Mouse (Mus musculus) lung, postnatal 14 days (tissue): ENCODE results near the gene Gm20379.

ENCODE experiments used
- DNase-seq: peaks from one replicate; pipeline ENCODE4 v3.0.0; 2021

Gene Gm20379

GRCm38 (mm10) chr13:92337773-92338462, 32.1 kb downstream of the Gm20379 start:
- DNase-seq, result no peak

- no peak for DNase-seq
These were observed 34.0 kb downstream of the Gm20379 start for GRCm38 (mm10) chr13:92339787-92340186.

- no peak for DNase-seq
These were observed 38.3 kb downstream of the Gm20379 start for GRCm38 (mm10) chr13:92344033-92344432.

DNA sequence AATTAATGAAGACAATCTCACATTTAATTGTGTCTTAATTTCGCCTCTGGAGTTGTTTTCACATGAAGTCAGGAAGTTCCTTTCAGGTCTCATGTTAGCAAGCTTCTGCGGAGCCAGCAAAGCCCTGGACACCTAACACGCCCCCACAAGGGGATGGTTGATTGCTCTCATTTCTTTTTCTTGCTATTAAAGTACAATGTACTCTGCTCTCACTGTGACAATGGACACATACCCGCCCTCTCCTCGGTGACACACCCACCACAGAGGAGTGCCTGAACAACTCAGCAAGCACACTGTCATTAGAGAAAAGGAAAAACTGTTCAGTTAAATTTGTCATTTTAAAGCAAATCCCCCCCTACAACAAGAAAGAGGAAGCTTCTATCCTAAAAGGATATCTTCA, 40.6 kb downstream of the Gm20379 start:
- no peak for DNase-seq

- DNase-seq, result no peak
These were observed 45.3 kb downstream of the Gm20379 start for GRCm38 (mm10) chr13:92351100-92351499.

DNA sequence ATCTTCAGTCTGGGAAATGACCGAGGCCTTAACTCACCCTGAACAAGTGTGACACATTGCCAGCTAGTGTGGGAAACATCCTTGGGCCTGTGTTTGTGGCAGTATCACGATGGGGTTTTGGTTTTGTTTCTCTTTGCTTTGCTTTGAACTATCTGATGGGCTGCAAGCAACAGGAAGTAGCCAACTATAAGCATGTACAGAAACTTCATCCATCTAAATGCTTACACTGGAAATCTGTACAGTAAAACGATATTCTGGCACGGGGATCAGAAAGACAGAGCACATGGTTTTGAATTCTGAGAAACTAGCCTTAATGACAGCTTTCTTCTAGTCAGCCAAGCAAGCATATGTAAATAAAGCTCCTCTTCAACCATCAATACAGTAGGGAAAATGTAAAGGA, 48.2 kb downstream of the Gm20379 start:
- no peak for DNase-seq

GRCm38 (mm10) chr13:92354456-92355271, 48.9 kb downstream of the Gm20379 start, which contains the start of the genes Dhfr and Msh3:
Dhfr (plus strand) TSS chr13:92354726.
Msh3 (minus strand) TSS chr13:92355003.
- DNase-seq, result peak; percentile 97

DNA sequence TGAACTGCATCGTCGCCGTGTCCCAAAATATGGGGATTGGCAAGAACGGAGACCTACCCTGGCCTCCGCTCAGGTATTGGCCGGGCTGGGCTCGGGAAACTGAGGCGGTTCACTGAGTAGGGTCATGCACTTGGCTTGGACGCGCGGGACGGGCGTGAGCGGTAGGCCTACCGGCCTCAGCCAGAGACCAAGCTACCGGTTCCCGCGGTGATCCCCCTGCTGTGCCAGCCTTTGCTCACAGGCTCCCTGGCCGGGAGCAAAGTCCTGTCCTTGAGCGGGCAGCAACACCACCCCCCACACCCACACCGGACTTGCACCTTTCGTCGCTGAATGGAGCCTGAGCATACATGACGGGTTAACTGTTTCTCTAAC, 49.5 kb downstream of the Gm20379 start:
- no peak for DNase-seq

GRCm38 (mm10) chr13:92356376-92356775, 50.6 kb downstream of the Gm20379 start:
- DNase-seq, result no peak
